Mouse (Mus musculus) lung, embryonic 16.5 days (tissue): ENCODE results near the gene Nfil3. TPM values are rescaled to one million over a fixed set of nuclear protein-coding genes. Genes with fewer than 3 reads are reported as not detected.

Experiments used
- ATAC-seq: fragments of 200-750 bp; cut with Nextera tagmentation; 2 replicates; pipeline ENCODE4 v1.8.0; 2017; ENCODE audit warnings: low read depth, mild to moderate bottlenecking, moderate library complexity
- H3K27ac ChIP-seq: fragments of 300-500 bp; sonication (generic); 2 replicates; pipeline ENCODE4 v1.5.1; 2014; ENCODE audit warnings: mild to moderate bottlenecking, control low read depth, low read length
- H3K27me3 ChIP-seq: fragments of 300-500 bp; sonication (generic); 2 replicates; pipeline ENCODE4 v1.6.1; 2014; ENCODE audit warnings: low read depth, low read length, mixed read lengths; ENCODE audit not compliant: control insufficient read depth, insufficient read depth
- H3K36me3 ChIP-seq: fragments of 300-500 bp; sonication (generic); 2 replicates; pipeline ENCODE4 v1.6.1; 2014; ENCODE audit warnings: low read length; ENCODE audit not compliant: control insufficient read depth, insufficient read depth
- H3K4me1 ChIP-seq: fragments of 300-500 bp; sonication (generic); replicated peaks from 2 replicates; pipeline ENCODE4 v1.6.1; 2014; ENCODE audit warnings: low read length, mixed read lengths; ENCODE audit not compliant: control insufficient read depth, insufficient read depth
- H3K4me2 ChIP-seq: fragments of 300-500 bp; sonication (generic); 2 replicates; pipeline ENCODE4 v1.6.1; 2014; ENCODE audit warnings: low read depth, low read length, control low read depth
- H3K4me3 ChIP-seq: fragments of 300-500 bp; sonication (generic); 2 replicates; pipeline ENCODE4 v1.5.1; 2014; ENCODE audit warnings: mild to moderate bottlenecking, low read length, control low read depth
- H3K9ac ChIP-seq: fragments of 300-500 bp; sonication (generic); 2 replicates; pipeline ENCODE4 v1.6.1; 2014; ENCODE audit warnings: low read length, control low read depth
- H3K9me3 ChIP-seq: fragments of 300-500 bp; sonication (generic); 2 replicates; pipeline ENCODE4 v1.6.1; 2016; ENCODE audit warnings: low read length; ENCODE audit not compliant: control insufficient read depth
- WGBS: fragments of 180-500 bp; shearing (Covaris S2); extraction: QIAGEN DNeasy Blood & Tissue Kit; methylation state at CpG from one replicate; pipeline ENCODE4 v1.1.7; 2014; 5-methylcytosine and 5-hydroxymethylcytosine counted together
- polyA plus RNA-seq: library from polyadenylated mRNA; unstranded; fragments of >200 nt; fragmentation: Nextera tagmentation; extraction: Ambion mirVana; gene quantifications from 2 replicates; pipeline ENCODE4 v1.2.1, GENCODE M21; 2015

Nfil3 gene
- polyA plus RNA-seq, 1 experiment from 2014 or later, result 20.8 TPM

DNA sequence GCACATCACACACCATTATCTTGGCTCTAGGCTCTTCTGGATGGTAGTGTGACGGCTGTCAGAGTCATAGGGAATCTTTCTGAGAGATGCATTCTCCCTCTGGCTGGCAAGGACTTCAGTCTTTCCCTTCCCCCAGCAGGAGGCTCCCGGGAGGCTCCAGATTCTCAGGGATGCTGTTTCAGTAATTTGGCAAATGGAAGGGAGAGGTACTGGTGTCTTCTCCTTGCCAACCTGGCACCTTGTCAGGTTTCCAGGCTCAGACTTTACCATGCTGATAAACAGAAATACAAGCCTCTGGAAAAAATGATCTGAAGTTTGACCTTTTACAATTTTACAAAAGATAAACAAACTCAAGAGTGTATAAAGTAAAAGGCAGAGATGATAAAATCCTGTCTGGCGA, 26.9 kb upstream of the Nfil3 start:
- Histone ChIP-seq H3K27ac (no peak overlapping the region), H3K27me3 (no peaks in the 10 kb centered on the region), H3K4me3 (no peak overlapping the region), H3K4me2 (no peak overlapping the region), H3K9me3 (no peaks in the 10 kb centered on the region), H3K9ac (no peak overlapping the region), H3K36me3 (no peaks in the 10 kb centered on the region), H3K4me1 (peaks cover 13% of the 10 kb centered on the region; the same call in 1 of the 2 replicates)
- 44% methylated on average over 3 of the region's 3 CpGs for WGBS
- no peak for ATAC-seq

DNA sequence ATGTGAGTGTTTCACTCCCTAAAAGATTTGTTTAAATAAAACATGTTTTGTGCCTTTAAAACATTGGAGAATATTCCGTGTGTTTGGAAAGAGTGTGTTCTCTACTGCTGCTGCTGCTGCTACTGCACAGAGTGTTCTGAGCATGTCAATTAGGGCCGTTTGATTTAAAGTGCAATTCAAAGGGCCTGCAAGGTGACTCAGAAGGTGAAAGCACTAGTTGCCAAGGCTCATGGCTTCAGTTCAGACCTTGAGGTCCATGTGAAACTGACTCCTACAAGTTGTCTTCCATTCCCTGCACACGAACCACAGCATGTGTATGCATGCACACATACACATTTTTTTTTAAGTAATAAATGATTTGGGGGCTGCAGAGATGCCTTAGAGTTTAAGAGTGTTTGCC, 22.4 kb upstream of the Nfil3 start:
- Histone ChIP-seq H3K36me3 (no peaks in the 10 kb centered on the region), H3K4me1 (0 out of 2 replicates have a peak, but pooled peaks cover 4% of the 10 kb centered on the region), H3K4me3 (no peak overlapping the region), H3K27ac (no peak overlapping the region), H3K4me2 (no peak overlapping the region), H3K27me3 (no peaks in the 10 kb centered on the region), H3K9ac (no peak overlapping the region), H3K9me3 (no peaks in the 10 kb centered on the region)
- no peak for ATAC-seq
- WGBS, result 26% methylated on average over 3 of the region's 3 CpGs

DNA sequence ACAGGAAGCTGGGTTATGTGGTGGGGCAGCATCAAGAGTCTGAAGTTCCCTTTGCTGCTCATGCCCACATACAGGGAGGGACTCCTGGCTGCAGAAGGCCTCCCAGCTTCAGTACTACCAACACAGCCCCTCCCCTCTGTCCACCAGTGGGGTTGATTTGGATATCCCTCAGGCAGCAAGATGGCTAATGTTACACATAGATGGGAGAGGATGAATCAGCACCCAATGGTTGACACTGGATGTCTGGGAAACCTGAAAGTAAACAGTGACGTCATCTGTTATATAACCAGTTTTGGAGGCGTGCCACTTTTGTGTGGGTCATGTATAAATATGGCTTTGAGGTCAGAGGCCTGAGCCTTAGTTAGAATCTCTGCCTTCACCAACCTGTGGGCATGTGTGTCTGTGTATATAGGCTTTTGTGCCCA, 20.6 kb upstream of the Nfil3 start:
- Histone ChIP-seq H3K4me2 (no peak overlapping the region), H3K36me3 (no peaks in the 10 kb centered on the region), H3K9ac (no peak overlapping the region), H3K27ac (no peak overlapping the region), H3K4me1 (0 out of 2 replicates have a peak, but pooled peaks cover 4% of the 10 kb centered on the region), H3K4me3 (no peak overlapping the region), H3K27me3 (no peaks in the 10 kb centered on the region), H3K9me3 (no peaks in the 10 kb centered on the region)
- no peak for ATAC-seq
- 38% methylated on average over 2 of the region's 2 CpGs for WGBS

DNA sequence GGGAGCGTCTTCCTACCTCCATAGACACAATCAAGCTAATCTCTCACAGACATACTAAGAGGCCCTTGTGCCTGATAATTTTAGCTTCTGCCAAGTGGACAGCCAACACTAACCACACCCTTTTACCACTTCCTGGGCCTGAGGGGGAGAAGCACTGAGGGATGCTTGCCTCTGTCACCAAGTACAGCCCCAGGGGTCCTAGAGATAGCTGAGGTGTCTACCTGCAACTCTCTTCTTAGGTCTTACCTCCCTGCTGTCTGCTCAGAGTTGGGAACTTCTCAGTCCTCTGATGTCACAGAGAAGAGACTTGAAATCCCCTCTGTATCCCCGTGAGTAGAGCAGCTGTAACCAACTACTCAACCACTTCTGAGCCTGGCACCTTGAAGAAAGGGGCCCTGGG, 19.6 kb upstream of the Nfil3 start:
- Histone ChIP-seq H3K4me3 (no peak overlapping the region), H3K27ac (no peak overlapping the region), H3K4me1 (0 out of 2 replicates have a peak, but pooled peaks cover 4% of the 10 kb centered on the region), H3K9me3 (no peaks in the 10 kb centered on the region), H3K4me2 (no peak overlapping the region), H3K27me3 (no peaks in the 10 kb centered on the region), H3K9ac (no peak overlapping the region), H3K36me3 (no peaks in the 10 kb centered on the region)
- 72% methylated on average over 2 of the region's 2 CpGs for WGBS
- no peak for ATAC-seq

DNA sequence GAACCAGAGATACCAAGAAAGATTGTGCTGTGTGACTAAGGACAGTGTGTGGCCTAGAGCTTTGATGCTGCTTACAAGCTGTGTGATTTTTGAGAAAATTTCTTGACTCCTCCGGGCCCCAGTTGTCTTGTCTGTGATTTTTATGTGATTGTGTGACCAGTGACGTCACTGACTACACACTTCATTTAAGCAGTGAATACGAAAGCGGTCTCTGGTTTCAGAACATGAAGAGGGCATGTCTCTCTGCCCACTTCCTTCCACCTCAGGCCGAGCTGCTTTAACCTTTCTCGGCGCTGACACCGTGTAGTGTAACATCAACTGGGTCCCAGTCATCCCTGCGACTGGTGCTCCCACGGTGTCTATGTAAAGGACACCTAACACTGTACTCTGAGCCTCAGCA, 17.7 kb upstream of the Nfil3 start:
- Histone ChIP-seq H3K36me3 (no peaks in the 10 kb centered on the region), H3K9ac (no peak overlapping the region), H3K9me3 (no peaks in the 10 kb centered on the region), H3K4me2 (no peak overlapping the region), H3K4me3 (no peak overlapping the region), H3K27me3 (no peaks in the 10 kb centered on the region), H3K4me1 (0 out of 2 replicates have a peak, but pooled peaks cover 2% of the 10 kb centered on the region), H3K27ac (no peak overlapping the region)
- 77% methylated on average over 10 of the region's 10 CpGs for WGBS
- ATAC-seq, result no peak

DNA sequence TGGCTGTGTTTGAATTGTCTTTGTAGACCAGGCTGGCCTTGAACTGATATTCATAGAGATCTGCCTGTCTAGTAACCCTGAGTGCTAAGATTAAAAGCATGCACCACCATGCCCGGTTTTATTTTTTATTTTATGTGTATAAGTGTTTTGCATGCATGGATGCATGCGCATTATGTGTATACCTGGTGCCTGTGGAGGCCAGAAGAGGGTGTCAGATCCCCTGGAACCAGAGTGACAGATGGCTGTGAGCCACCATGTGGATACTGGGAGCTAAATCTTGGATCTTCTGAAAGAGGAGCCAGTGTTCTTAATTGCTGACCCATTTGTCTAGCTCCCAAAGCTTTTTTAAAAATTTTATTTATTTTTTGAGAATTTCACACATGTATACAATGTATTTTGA, 16.9 kb upstream of the Nfil3 start:
- no peaks in the 10 kb centered on the region for H3K27me3 ChIP-seq
- no peak overlapping the region for H3K27ac ChIP-seq
- WGBS, result 76% methylated on average over 2 of the region's 2 CpGs
- H3K9ac ChIP-seq, result no peak overlapping the region
- H3K9me3 ChIP-seq, result no peaks in the 10 kb centered on the region
- no peak for ATAC-seq
- 0 out of 2 replicates have a peak, but pooled peaks cover 2% of the 10 kb centered on the region for H3K4me1 ChIP-seq
- no peaks in the 10 kb centered on the region for H3K36me3 ChIP-seq
- H3K4me3 ChIP-seq, result no peak overlapping the region
- no peak overlapping the region for H3K4me2 ChIP-seq

DNA sequence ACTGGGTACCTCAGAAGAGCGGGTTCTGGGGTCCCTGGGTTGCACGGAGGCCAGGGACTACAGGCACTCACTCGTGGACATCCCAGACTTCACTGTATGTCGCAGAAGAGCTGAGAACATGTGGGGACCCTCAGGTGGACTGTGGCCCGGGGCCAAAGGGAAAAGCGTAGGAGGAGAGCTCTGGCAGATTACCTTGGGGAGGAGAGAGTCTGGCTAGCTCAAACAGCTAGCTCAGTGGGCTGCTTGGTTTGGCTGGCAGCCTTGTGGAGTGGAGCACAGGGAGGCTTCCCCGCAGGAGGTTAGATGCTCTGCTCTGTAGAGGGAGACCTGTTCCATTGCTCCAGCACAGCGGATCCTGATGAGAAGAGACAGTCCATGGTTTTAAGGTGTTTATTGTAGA, 15.3 kb upstream of the Nfil3 start:
- Histone ChIP-seq H3K9me3 (no peaks in the 10 kb centered on the region), H3K27ac (no peak overlapping the region), H3K27me3 (no peaks in the 10 kb centered on the region), H3K36me3 (no peaks in the 10 kb centered on the region), H3K4me3 (no peak overlapping the region), H3K4me2 (no peak overlapping the region), H3K4me1 (0 out of 2 replicates have a peak, but pooled peaks cover 2% of the 10 kb centered on the region), H3K9ac (no peak overlapping the region)
- no peak for ATAC-seq
- WGBS, result 79% methylated on average over 8 of the region's 8 CpGs

DNA sequence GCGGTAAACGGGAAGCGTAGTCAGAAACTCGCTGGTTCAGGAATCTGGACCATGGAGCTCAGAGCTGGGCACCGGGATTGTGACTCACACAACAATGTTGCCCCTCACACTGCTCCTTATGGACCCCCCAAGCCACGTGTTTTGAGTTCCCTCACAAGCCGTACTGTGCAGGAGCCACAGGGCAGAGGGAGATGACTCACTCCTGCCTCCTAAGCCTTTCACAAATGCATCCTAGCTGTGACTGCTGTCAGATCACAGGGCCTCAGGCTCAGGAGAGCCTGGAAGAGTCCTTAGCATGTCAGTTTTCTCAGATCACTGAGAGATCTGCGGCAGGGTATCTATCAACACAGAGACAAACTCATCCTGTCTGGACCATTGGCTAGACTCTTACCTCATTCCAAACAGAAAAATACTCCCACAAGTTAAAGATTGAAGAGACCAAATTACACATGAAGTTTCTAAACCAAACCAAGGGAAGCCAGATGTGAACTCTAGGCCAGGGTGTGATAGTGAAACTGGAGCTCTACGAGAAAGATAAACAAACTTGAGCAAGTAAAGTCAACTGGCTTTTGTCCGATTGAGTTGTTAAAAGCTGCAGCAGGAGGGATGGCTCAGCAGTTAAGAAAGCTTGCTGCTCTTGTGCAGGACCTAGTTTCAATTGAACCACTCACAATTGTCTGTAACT, 13.5 kb upstream of the Nfil3 start:
- Histone ChIP-seq H3K4me3 (no peak overlapping the region), H3K27ac (no peak overlapping the region), H3K4me1 (0 out of 2 replicates have a peak, but pooled peaks cover 2% of the 10 kb centered on the region), H3K4me2 (no peak overlapping the region), H3K36me3 (no peaks in the 10 kb centered on the region), H3K9ac (no peak overlapping the region), H3K9me3 (no peaks in the 10 kb centered on the region), H3K27me3 (no peaks in the 10 kb centered on the region)
- 50% methylated on average over 10 of the region's 10 CpGs for whole genome bisulfite sequencing
- ATAC-seq, result no peak

DNA sequence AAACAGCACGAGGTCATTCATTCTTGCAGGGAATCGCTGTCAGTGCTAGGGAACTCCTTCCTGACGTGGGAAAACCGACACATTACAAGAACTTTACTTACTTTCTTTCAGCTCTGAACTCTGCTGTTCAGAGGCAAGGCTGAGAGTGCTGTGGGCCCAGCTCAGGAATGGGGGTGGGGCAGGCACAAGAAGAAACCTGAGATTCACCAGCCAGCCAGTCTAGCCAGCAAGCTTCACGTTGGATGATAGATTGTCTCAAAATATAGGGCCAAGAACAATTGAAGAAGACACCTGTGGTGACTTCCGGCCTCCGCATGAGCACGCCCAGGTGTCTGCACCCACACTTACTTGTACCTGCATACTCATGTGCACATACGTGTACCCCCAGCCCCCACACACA, 9.3 kb upstream of the Nfil3 start:
- ATAC-seq, result no peak
- Histone ChIP-seq H3K4me3 (no peak overlapping the region), H3K9ac (no peak overlapping the region), H3K4me1 (0 out of 2 replicates have a peak, but pooled peaks cover 2% of the 10 kb centered on the region), H3K9me3 (no peaks in the 10 kb centered on the region), H3K27ac (no peak overlapping the region), H3K36me3 (no peaks in the 10 kb centered on the region), H3K27me3 (no peaks in the 10 kb centered on the region), H3K4me2 (no peak overlapping the region)
- WGBS, result 28% methylated on average over 9 of the region's 9 CpGs
